Mouse (Mus musculus): ENCODE results near the gene Nckap5.
"Not testable (repeated sequence)": the region's sequence is repeated elsewhere in the genome, so short reads cannot be mapped to it uniquely, and the experiment has no call there.

The Nckap5 gene

DNA sequence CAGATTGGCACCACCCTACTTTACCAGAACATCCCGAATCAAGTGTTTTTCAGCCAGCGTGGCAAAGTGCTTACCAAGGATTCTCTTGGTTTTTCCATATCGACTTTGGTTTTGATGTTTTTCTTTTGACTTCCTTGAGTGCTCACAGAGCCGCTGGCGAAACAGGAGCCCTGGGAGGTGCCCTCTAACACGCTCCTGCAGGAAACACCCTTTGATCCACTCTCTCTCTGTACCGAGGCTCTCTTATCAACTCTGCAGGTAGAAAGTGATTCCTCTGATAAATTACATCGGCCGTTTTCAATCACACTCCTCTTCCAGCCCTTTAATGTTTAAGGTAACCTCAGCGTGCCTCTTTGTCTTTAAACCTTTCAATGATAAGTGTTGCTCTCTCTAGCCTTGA lies 807.6 kb downstream of the Nckap5 start:
- DNase-seq (ENCODE audit: low spot score in 2 of 2): no peak

DNA sequence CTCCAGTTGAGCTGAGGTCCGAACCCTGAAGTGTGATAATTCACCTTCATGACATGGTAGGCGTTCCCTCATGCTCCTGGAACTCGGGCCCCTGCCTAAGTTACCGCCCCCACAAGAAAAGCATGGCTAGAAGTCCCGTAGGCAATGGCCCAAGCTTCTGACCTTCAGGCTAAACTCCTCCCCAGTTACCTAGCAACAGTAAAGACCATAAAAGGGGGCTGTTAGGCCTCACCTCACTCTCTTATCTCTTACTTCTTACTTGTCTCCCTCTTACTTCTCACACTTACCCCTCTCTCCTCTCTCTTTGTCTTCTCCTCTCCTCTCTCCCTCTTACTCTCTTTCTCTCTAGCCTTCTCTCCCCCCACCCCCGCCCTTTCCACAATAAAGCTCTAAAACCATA lies 811.9 kb downstream of the Nckap5 start:
- not testable (repeated sequence) for DNase-seq (ENCODE audit: low spot score in 2 of 2)

DNA sequence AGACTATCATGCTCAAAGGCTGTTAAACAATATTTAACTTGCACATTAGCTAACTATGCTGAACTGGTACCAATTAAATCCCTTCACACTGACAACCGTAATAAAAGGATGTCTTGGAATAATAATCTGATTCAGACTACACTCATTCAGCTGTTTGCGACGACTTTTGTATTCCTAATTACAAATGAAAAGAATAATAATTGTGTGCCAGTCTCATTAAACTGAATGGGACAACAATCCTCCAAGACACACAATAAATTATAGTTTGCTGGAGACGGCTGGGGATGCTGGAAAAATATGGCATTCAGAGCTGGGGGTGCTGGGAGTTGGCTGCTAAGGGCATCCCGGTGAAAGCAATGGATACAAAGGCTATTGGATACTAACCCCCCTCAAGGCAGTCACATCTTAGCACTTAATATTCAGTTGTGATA lies 818.9 kb downstream of the Nckap5 start:
- no peak for DNase-seq (ENCODE audit: low spot score in 2 of 2)

DNA sequence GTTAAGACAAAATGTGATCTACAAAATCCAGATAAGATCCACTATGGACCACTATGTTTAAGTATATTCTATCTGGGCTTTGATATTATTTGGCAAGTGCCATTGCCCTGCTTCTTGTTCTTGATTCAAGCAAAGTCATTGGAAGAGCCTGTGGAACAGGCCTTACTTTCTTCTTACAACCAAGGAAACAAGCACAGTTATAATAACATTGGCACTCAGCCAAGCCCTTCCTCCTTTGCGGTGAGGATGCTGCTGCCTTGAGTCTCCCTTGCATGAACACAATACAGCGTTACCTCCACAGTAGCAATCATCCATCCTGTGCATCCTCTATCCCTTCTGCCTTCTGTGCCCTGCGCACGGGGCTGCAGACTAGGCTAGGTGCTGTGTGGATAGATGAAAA lies 823.0 kb downstream of the Nckap5 start:
- DNase-seq (ENCODE audit: low spot score in 2 of 2): no peak

DNA sequence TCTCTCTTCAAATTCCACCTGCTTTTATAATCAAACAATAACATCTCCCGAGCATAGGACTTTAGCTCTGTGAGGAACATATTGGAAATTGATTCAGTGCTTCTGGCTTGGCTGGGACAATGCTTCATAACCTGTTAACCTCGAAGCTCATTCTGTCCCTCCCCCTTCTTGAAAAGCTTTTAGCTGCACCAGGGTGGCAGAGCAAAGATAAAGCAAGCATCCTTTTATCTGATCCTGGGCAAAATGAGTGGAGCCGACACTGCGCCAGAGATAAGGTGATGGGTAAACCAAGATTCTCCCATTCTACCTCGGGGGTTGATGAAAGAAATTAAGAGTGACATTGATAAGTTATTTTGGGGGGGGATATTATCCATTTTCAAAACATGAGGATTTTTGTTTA lies 824.9 kb downstream of the Nckap5 start:
- DNase-seq (ENCODE audit: low spot score in 2 of 2): no peak

DNA sequence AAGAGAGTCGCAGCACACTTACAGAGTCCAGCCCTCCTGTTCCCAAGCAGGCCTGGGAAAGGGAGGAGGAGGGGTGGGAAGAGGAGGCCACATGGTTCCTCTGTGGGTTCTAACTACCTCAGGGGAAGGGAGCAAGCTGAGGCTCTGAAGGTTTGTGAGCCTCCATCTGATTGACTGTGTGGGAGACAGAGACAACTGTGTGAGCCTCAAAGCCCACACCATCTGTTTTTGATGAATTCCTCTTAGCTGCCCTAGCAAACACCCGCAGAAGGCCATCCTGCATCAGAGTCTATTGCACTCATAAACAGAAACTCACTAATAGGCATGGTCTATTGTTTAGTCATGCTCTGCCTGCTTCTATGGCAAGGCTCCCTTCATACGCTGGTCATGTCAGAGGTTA lies 834.1 kb downstream of the Nckap5 start:
- DNase-seq (ENCODE audit: low spot score in 2 of 2): no peak

DNA sequence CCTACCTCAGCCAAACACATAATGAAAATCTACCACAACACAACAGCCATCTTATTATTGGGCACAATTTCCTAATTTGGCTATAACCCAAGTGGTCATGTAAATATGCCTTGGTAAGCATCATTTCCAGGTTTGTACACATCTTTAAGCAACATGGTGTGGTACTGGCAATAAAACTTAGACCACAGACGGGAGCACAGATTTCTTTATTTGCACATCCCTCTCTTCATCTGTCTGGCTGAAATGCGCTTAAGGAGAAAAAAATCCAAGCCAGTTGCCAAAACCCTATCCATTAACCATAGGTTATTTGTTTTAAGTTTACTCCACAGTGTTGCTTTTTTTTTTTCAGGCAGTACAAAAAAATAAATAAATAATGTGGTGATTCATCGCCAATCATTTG lies 842.8 kb downstream of the Nckap5 start:
- DNase-seq (ENCODE audit: low spot score in 2 of 2): no peak

DNA sequence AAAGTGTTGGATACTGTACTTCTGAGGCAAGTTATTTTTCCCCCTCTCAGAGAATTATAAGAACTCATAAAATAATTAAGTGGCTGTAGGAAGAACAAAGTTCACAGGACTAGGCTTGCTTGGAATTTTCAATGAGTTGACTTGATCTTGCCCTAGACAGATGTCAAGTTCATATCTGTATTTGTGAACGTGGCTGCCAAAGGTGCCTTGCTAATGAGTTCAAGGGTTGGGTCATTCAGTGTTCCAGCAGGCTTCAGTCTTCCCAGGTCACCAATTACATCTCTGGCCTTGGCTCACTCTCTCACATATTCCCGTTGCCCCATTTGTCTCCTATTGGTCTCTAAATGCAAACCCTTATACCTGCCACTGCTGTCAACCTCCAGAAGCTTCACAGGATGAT lies 846.0 kb downstream of the Nckap5 start:
- no peak for DNase-seq (ENCODE audit: low spot score in 2 of 2)

DNA sequence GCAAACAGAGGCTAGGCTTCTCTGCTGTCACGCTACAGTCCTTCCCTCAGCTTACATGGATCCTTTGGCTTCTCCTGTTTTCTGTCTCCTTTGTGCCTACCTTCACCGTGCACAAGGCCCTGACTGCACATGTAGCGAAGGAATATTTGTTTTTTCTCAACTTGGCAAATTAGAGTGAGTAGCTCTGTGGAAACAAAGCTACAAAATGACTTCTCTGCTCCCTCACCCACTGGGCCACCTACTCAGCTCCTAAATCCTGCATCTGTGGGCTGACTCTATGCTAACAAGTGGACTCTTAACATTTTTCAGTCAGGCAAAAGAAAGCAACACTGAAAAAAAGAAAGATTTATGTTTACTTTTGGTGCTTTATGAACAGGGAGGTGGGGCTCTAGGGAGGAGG lies 856.0 kb downstream of the Nckap5 start:
- no peak for DNase-seq (ENCODE audit: low spot score in 2 of 2)

DNA sequence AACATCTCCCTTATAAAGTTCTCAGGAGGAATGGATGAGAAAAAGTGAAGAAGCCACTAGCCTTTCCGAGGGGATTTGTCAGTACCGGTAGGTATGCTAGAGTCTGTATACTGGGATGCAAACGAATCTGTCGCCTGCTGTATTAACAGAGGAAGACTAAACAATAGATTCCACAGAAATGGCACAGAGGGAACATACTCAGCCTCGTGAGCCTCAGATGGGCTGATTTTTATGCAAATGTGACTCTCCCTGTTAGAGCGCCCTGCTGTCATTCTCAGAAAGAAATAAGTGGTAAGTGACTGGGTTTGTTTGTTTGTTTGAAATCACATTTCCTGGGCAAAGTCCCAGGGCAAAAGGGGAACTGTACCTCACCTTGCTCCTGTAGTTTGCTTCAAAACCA lies 858.7 kb downstream of the Nckap5 start:
- DNase-seq (ENCODE audit: low spot score in 2 of 2): no peak

DNA sequence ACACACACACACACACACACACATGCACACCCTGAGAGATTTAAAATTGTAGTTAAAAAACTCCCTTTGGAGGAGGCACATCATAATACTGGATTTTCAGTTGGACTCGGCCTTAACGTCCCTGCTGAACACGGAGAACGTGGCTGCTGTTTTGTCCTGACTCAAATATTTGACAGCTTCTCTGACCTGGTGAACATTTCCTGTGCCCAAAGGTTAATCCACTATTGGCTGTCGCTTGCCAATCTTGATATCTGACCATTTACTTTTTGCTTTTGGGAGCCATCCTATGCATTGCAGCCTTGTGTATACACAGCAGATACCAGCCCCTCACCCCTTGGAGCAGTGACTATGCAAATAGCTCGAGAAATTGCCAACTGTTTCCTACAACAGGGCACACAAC lies 862.9 kb downstream of the Nckap5 start:
- no peak for DNase-seq (ENCODE audit: low spot score in 2 of 2)

DNA sequence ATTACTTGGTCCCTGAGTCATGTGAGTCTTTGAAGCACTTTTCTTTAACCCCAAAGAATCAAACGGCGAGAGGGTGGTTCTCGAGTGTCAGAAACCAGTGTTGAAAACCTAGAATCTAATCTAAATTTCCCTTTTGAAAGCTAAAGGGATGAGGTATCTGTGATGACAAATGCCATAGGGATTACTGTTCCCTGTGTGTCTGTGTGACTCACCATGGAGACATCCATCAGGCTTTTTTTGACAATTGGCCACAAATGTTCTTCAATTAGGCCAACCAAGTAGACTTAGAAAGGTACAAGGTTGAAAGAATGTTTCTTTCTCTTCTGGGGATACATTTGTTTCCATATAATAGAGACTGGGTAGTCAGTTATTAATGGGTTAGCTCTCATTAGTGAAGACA lies 879.6 kb downstream of the Nckap5 start:
- DNase-seq (ENCODE audit: low spot score in 2 of 2): no peak

DNA sequence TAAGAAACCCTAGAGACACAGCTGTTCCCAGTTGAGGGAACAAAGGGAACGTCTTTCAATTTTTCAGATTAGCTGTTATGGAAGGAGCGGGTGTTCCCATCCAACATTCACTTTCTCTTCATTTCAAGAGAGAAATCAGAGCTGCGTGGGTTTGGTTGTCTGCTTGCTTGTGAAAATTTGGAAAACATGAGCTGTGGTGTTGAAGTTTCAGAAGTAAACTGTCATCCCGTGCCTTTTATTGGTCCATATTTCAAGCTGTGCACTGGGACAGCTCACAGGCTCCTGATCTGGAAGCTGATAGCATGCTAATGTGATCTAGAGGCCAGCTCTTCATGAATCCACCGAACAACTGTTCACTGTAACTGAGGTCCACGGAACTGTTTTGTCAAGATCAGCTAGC lies 881.5 kb downstream of the Nckap5 start:
- no peak for DNase-seq (ENCODE audit: low spot score in 2 of 2)

DNA sequence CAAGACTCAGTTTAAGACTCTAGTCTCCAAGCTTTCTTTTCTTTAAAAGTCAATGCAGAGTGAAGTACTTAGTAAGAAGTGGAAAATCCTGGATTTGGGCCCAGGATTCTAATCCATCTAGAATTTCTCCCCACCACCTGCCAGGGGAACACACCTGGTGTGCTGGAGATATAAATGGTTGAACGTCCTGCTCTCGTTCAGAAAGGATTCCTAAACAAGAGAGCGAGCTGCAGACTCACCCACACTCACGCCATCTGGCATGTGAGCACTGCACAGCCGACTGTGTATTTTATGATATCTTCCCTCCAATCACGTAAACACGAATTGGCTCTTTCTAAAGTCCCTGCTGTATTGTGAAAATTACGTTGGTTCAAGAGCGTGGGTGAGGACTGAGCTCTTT lies 885.5 kb downstream of the Nckap5 start:
- DNase-seq (ENCODE audit: low spot score in 2 of 2): no peak

DNA sequence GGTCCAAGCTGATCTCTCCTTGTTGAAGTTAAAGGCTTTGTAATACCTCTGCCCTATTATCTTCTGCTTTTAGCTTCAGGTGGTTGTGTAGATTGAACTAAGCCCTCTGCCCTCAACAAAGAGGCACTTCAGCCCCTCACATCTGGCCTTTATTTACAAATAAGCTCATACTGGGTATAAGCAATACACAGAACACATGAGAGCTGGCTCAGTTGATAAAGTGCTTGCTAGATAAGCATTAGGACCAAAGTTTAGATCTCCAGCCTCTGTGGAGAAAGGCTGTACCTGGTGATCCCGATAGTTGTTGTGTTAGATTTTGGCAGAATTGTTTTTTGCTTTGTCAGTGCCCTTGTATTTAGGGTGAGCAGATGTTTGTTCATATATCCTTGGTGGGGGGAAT lies 887.3 kb downstream of the Nckap5 start:
- no peak for DNase-seq (ENCODE audit: low spot score in 2 of 2)

DNA sequence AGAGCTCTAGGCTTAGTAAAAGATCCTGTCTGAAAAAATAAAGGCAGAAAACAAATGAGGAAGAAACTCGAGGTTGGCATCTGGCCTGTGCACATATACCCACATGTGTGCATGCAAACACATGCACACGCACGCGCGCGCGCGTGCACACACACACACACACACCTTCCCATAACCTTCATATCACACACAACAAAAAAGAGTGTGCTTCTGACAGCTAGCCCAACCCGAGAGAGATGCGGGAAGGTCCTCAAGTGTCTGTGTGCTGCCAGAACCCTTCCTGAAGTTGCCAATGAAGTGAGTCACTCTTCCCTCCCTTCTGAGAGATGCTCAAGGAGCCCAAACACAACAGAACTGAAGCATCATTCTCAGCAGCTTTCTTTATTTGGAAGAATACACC lies 905.1 kb downstream of the Nckap5 start:
- DNase-seq (ENCODE audit: low spot score in 2 of 2): no peak

DNA sequence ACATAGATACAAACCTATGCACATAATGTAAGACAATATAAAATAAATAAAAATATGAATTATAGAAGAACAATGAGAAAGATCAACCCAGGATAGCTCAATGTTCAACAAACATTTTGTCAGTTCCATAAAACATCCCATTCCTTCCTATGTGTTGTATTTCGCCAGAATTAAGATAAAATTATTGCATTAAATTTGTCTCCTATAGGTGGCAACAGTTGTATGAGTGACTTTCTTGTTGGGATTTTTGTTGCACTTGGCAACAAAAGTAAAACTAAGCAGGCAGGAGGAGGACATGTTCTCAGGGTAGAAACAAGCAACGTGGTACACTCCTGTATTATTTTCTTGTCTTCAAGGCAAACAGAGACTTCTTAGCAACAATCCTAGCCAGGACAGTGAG lies 907.5 kb downstream of the Nckap5 start:
- DNase-seq (ENCODE audit: low spot score in 2 of 2): no peak

DNA sequence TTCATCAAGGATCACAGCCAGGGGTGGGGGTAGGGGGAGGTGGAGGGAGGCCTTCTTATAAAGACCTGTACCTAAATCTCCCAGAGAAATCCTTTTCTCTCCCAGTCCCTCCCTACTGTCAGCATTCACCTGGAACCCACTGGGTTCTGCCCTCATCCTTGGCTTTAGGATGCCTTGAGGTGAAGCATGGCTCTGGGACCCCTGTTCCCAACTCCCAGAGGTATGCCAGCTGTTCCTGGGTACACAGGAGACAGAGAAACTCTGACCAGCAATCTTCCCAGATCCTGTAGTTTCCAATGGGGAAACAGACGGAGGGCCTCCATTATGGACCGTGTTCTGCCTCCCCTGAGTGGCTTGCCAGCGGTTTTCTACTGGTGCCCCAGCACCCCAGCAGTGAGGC lies 909.9 kb downstream of the Nckap5 start:
- no peak for DNase-seq (ENCODE audit: low spot score in 2 of 2)

DNA sequence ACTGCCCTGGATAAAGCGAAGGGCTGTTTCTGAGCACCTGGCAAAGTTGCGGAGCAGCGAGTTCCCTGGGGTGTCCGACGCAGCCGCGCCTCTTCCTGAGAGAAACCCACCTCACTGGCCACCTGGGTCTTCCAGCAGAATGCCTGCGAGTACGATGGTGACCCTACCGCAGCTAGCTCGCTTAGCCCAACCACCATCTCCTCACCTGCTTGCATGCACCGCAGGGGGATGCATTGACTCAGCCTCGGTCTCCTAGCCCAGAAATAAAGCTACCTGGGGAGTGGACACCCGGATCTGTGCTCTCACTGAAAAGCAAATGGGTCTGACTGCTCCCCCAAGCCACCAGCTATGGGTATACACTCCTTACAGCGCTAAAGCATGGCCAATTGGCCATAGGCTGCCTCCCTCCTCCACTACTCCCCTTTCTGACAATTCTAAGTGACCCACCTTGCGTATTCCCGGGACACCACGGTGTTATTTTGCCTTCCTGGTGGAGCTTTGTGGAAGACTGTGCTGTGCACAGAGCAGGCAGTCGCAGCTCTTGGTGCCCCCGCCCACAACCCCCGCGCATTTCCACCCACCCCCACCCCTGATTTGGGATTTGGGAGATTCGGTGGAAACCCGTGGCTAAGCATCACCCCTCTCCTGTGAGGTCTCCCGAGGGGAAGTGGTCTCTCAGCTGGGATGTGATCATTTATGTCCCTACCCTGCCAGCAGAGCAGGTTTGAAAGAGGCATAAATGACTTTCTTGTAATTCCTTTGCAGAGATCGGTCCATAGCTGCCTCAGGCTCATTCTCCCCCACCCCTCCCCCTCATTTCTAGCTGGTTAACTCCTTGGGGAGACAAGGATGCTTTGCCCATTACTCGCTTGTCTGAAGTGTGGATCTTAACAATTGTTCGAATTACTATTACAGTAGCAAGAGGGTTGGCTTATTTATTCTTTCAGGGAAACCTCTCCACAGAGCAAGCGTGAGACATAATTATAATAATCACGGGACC lies 917.7 kb downstream of the Nckap5 start, which contains the start of gene Lypd1:
Lypd1 (minus strand) TSS at position 501 of the 1,000 bp plus-strand sequence.
- no peak for DNase-seq (ENCODE audit: low spot score in 2 of 2)

DNA sequence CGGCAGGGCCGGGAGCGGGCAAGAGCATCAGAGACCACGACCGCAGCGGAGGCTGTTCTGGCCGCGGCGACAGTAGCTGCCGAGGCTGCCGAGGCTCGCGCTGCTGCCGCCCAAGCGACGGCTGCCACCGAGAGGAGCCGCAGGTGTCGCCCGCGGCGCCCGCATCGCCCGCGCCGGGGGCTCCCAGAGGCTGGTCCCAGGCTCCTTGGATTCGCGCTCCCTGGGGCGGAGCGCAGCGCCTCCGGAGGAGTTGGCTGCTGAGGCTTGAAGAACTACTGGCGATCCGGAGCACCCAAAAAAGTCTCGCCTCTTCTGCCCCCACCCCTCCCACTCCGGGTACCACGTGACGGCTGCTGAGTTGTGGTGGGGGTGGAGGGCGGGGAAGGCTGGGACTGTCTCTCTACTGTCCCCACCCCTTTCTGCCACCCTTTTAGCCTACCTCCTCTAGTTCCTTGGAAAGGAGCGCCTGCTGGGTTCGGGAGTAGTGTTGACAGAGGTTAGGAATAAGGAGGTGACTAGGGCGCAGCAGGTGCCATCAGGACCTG lies 918.6 kb downstream of the Nckap5 start:
- peak; percentile 26 to 29 for DNase-seq (ENCODE audit: low spot score in 2 of 2)

DNA sequence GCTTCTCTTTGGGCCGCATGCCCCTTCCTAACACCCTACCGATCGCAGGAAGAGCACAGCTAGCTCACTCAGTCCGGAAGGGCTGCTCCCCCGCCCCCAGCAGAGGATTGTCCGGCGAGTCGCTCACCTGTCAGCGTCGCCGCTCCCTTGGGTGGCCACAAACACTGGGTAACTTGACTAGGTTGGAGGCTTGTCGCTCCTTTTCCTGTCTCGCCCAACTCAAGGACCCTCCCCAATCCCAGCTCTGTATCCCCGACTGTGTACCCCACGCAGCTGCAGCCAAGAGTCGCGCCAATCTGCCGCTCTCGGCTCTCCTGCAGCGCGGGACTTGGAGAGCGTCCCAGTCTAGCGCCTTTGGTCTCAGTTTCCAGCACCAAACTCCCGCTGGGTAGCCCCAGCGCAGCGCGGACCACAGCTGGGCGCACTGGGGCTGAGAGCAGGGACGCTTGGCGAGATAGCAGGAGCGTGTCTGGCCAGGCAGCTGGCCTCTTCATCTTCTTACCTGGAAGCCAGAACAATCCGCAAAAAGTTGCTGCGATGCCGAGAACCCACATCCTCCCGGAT lies 919.2 kb downstream of the Nckap5 start:
- DNase-seq (ENCODE audit: low spot score in 2 of 2): peak; percentile 19 to 26

DNA sequence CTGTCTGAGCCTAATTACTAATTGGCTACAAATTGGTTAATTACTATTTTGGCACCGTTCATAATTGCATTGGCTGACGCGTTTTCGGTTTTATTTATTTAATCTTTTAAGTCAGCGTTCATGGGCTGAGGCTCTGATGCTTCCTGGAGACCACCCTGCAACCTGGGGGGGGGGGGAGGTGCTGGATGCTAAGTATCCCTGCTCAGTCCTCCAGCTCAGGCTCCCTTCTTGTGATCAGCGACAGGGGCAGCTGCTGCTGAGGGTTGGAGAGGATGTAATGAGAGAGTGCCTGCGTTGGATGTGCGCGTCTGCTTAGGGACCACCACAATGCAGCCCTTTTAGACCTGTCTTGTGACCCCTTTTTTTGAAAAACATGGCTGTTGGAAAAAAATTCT lies 919.7 kb downstream of the Nckap5 start:
- DNase-seq (ENCODE audit: low spot score in 2 of 2): no peak

Measured in frontal cortex, postnatal 25 days (tissue).